In genomic region chr2:26329402-26329801, GRCm38 (mm10) we compare ENCODE assay signal across 10 mouse cellular contexts. TPM values are rescaled to one million over a fixed set of nuclear protein-coding genes. Genes with fewer than 3 reads are reported as not detected.
DNase-seq lines count a peak whose midpoint lies in the region; ATAC-seq and TF ChIP-seq lines count a peak whose summit lies in the region.
"Had no signal": no experiment of that assay in that cellular context is flagged by ENCODE, and none has a peak within 500 bp of the region (broad histone marks: within the 10 kb centered on the region; RNA-seq: fewer than 3 reads in every experiment).

No protein-coding gene starts in this region.

- H3K27me3 ChIP-seq in heart, embryonic 10.5 days (ENCODE audit: insufficient read depth, poor library complexity, severe bottlenecking), result no peaks in the 10 kb centered on the region
- H3K27me3 ChIP-seq: lung, embryonic 15.5 days; stomach, embryonic 15.5 days had no signal

- DNase-seq in layer of hippocampus, adult 2 months (ENCODE audit: low spot score in 2 of 2), result peak; percentile 61 to 73
- DNase-seq in layer of hippocampus, adult 9-10 months (ENCODE audit: low spot score), result no peak
- peak; percentile 77 for DNase-seq in adrenal gland, postnatal 25 days
- peak; percentile 91 for DNase-seq in heart, embryonic 10.5 days (ENCODE audit: low spot score)
- DNase-seq in layer of hippocampus, postnatal 10 days (ENCODE audit: low spot score in 2 of 2), result peak; percentile 58 to 69
- no peak for DNase-seq in kidney, adult 11 months

- H3K4me1 ChIP-seq in heart, embryonic 10.5 days, result peaks cover 23% of the 10 kb centered on the region
- H3K4me1 ChIP-seq: lung, embryonic 15.5 days; stomach, embryonic 15.5 days had no signal

- TF ChIP-seq CTCF in layer of hippocampus, adult 2 months (conservative IDR thresholded peaks at IDR 0.05), result no peak

- 48% methylated on average over 8 of the region's 8 CpGs for WGBS in heart, embryonic 10.5 days

- no peak overlapping the region for H3K4me3 ChIP-seq in layer of hippocampus, adult 2 months
- no peak overlapping the region for H3K4me3 ChIP-seq in heart, embryonic 10.5 days
- H3K4me3 ChIP-seq: lung, embryonic 15.5 days; stomach, embryonic 15.5 days had no signal

- H3K9me3 ChIP-seq in heart, embryonic 10.5 days, result no peaks in the 10 kb centered on the region
- H3K9me3 ChIP-seq: lung, embryonic 15.5 days; stomach, embryonic 15.5 days had no signal

- no peak for ATAC-seq in granulocyte monocyte progenitor cell, adult 5-6 weeks (replicated peaks; ENCODE audit: poor library complexity, severe bottlenecking)
- ATAC-seq in monocyte, adult 5-6 weeks (replicated peaks; ENCODE audit: insufficient number of reproducible peaks, low FRiP score, low TSS enrichment, poor library complexity, severe bottlenecking), result no peak

- peaks cover 71% of the 10 kb centered on the region for H3K36me3 ChIP-seq in heart, embryonic 10.5 days

- H3K27ac ChIP-seq in layer of hippocampus, adult 2 months, result peak overlapping the region; percentile 92
- H3K27ac ChIP-seq in heart, embryonic 10.5 days, result peak overlapping the region; percentile 72
- H3K27ac ChIP-seq: lung, embryonic 15.5 days; stomach, embryonic 15.5 days had no signal

RNA-seq across cellular contexts. Expression of gene Gpsm1, which starts 14.1 kb away (rescaled TPM):
- total RNA-seq in layer of hippocampus, adult 2 months (2021), result 10 to 100 TPM; 36.6 to 40.7 TPM
- 17.5 and 17.7 TPM in 2 replicates for total RNA-seq in adrenal gland, postnatal 25 days (2021)
- 43.7 and 53.9 TPM in 2 replicates for polyA plus RNA-seq in heart, embryonic 10.5 days (2016; fragmentation: Nextera tagmentation; extraction: Ambion mirVana)
- total RNA-seq in layer of hippocampus, postnatal 10 days (2021), result 10 to 100 TPM; 83.7 to 84.2 TPM
- 7.0 and 16.3 TPM in 2 replicates for total RNA-seq in granulocyte monocyte progenitor cell, adult 5-6 weeks (2014; fragmentation: Nextera tagmentation)
- total RNA-seq in granulocyte monocyte progenitor cell, adult 5-6 weeks (2017), result 10.6 and 13.8 TPM in 2 replicates
- 10.2 to 26.9 TPM (median 12.7 TPM) in 3 replicates for total RNA-seq in monocyte, adult 5-6 weeks (2017)

RNA-seq across cellular contexts. Expression of gene Dnlz, which starts 22.5 kb away (rescaled TPM):
- total RNA-seq in layer of hippocampus, adult 2 months (2021), result 10 to 100 TPM; 26.5 to 27.2 TPM
- 20.5 and 21.1 TPM in 2 replicates for total RNA-seq in adrenal gland, postnatal 25 days (2021)
- 32.7 and 34.7 TPM in 2 replicates for polyA plus RNA-seq in heart, embryonic 10.5 days (2016; fragmentation: Nextera tagmentation; extraction: Ambion mirVana)
- 10 to 100 TPM; 26.6 to 27.1 TPM for total RNA-seq in layer of hippocampus, postnatal 10 days (2021)
- total RNA-seq in granulocyte monocyte progenitor cell, adult 5-6 weeks (2014; fragmentation: Nextera tagmentation), result 9.5 and 10.4 TPM in 2 replicates
- total RNA-seq in granulocyte monocyte progenitor cell, adult 5-6 weeks (2017), result 5.9 and 7.6 TPM in 2 replicates
- total RNA-seq in monocyte, adult 5-6 weeks (2017), result 3.4 to 8.6 TPM (median 3.7 TPM) in 3 replicates

RNA-seq across cellular contexts. Expression of gene Card9, which starts 31.3 kb away (rescaled TPM):
- total RNA-seq in layer of hippocampus, adult 2 months (2021), result 1 to 10 TPM; 1.5 to 2.1 TPM
- 0.97 TPM in 1 of 2 replicates, not detected in the other for total RNA-seq in adrenal gland, postnatal 25 days (2021)
- 0.31 and 0.62 TPM in 2 replicates for polyA plus RNA-seq in heart, embryonic 10.5 days (2016; fragmentation: Nextera tagmentation; extraction: Ambion mirVana)
- 1 to 10 TPM; 2.0 to 2.6 TPM for total RNA-seq in layer of hippocampus, postnatal 10 days (2021)
- total RNA-seq in granulocyte monocyte progenitor cell, adult 5-6 weeks (2014; fragmentation: Nextera tagmentation), result 42.3 and 55.8 TPM in 2 replicates
- 121 and 122 TPM in 2 replicates for total RNA-seq in granulocyte monocyte progenitor cell, adult 5-6 weeks (2017)
- total RNA-seq in monocyte, adult 5-6 weeks (2017), result 82.3 to 116 TPM (median 106 TPM) in 3 replicates

RNA-seq across cellular contexts. Expression of gene Ccdc187, which starts 35.0 kb away (rescaled TPM):
- total RNA-seq in layer of hippocampus, adult 2 months (2021), result under 1 TPM; 0.59 to 0.76 TPM
- total RNA-seq in adrenal gland, postnatal 25 days (2021), result 0.62 and 1.5 TPM in 2 replicates
- polyA plus RNA-seq in heart, embryonic 10.5 days (2016; fragmentation: Nextera tagmentation; extraction: Ambion mirVana), result 0.02 TPM in 1 of 2 replicates, not detected in the other
- total RNA-seq in layer of hippocampus, postnatal 10 days (2021), result 1 to 10 TPM in 1 of 2 experiments, under 1 TPM in 1; 0.78 to 1.1 TPM
- total RNA-seq in granulocyte monocyte progenitor cell, adult 5-6 weeks (2014; fragmentation: Nextera tagmentation), result not detected in 2 replicates
- total RNA-seq in granulocyte monocyte progenitor cell, adult 5-6 weeks (2017), result not detected in 2 replicates
- total RNA-seq in monocyte, adult 5-6 weeks (2017), result not detected in 3 replicates

RNA-seq across cellular contexts. Expression of gene Snapc4, which starts 51.1 kb away (rescaled TPM):
- total RNA-seq in layer of hippocampus, adult 2 months (2021), result 10 to 100 TPM; 72.5 to 88.9 TPM
- 40.9 and 42.0 TPM in 2 replicates for total RNA-seq in adrenal gland, postnatal 25 days (2021)
- 27.1 and 31.7 TPM in 2 replicates for polyA plus RNA-seq in heart, embryonic 10.5 days (2016; fragmentation: Nextera tagmentation; extraction: Ambion mirVana)
- total RNA-seq in layer of hippocampus, postnatal 10 days (2021), result 10 to 100 TPM; 80.5 to 89.7 TPM
- total RNA-seq in granulocyte monocyte progenitor cell, adult 5-6 weeks (2014; fragmentation: Nextera tagmentation), result 23.4 and 56.4 TPM in 2 replicates
- 25.9 and 46.0 TPM in 2 replicates for total RNA-seq in granulocyte monocyte progenitor cell, adult 5-6 weeks (2017)
- total RNA-seq in monocyte, adult 5-6 weeks (2017), result 29.6 to 63.7 TPM (median 31.7 TPM) in 3 replicates

Comparison
In these comparisons a context has a peak if more than half of its experiments do, and no peak if none do; other contexts are left out.
1. DNase-seq: peak in layer of hippocampus, adult 2 months (2 of 2), adrenal gland, postnatal 25 days (single experiment), heart, embryonic 10.5 days (single experiment) and layer of hippocampus, postnatal 10 days (2 of 2); none in layer of hippocampus, adult 9-10 months (single experiment) and kidney, adult 11 months (single experiment).
2. RNA of gene Card9, which starts 31.3 kb away (total RNA-seq): 42.3 to 122 TPM in granulocyte monocyte progenitor cell, adult 5-6 weeks and 82.3 to 116 TPM in monocyte, adult 5-6 weeks; 2.0 to 2.6 TPM in layer of hippocampus, postnatal 10 days, 1.5 to 2.1 TPM in layer of hippocampus, adult 2 months and 0.97 TPM in adrenal gland, postnatal 25 days; every median in the first group is over 10 times any median in the second.